Mouse (Mus musculus): ENCODE measurements around the gene 2300009A05Rik.

DNA sequence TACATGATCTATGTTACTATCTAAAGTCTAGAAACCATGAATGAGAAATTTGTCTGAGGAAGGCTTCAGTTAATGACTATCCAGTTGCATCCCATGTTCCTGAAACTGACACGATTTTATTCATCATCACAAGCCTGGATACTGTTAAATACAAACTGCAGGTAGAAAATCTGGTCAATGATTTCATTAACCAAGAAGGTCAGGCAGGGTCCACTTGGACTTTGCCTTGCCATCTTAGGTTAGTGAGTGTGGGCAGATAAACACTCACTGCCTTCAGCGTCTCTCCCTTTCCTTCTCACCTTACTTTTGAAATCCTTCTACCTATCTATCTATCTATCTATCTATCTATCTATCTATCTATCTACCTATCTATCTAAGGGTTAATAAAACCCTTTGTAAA lies 7.7 kb downstream of the 2300009A05Rik start:
- TF ChIP-seq CTCF (IDR thresholded peaks at IDR 0.05; ENCODE audit: extremely low read depth, insufficient read length, insufficient replicate concordance, low read depth, low read length) = no peak
- no peak for TF ChIP-seq POLR2A (IDR thresholded peaks at IDR 0.05; ENCODE audit: low read depth, low read length)
